Mouse (Mus musculus): ENCODE data around the gene Gm21761.
"Not testable (repeated sequence)": the region's sequence is repeated elsewhere in the genome, so short reads cannot be mapped to it uniquely, and the experiment has no call there.

Gm21761 gene

DNA sequence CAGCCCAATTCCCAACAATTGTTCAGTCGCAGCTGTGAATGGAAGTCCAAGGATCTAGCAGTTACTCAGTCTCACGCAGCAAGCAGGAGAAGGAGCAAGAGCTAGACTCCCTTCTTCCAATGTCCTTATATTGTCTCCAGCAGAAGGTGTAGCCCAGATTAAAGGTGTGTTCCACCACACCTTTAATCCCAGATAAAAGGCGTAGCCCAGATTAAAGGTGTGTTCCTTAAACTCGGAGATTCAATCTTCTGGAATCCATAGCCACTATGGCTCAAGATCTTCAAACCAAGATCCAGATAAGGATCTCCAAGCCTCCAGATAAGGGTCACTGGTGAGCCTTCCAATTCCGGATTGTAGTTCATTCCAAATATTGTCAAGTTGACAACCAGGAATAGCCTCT lies at the start of gene Gm21761:
TSS of gene Gm21761 (minus strand) at position 101 of the 400 bp plus-strand sequence.
- DNase-seq (ENCODE audit: extremely low read depth, low read depth, low spot score): not testable (repeated sequence)

DNA sequence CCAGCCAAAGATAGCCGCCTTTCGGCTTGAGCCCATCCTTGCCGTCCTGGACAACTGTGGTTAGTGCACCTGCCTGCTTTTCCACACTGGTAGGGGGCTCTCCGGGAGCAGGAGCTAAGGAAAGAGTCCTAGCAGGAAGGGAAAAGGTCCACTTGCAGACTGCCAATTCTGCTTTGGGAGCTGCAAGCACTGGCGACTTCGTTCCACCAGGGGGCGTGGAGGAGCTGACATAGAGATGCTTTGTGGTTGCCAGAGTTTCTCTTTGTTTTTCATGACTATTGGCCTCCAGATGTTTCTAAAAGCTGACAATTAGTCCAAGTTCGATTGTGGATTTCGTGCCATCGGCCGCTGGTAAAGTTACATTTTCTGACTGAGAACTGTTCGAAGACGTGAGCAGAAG lies 40.1 kb upstream of the Gm21761 start:
- DNase-seq (ENCODE audit: extremely low read depth, low read depth, low spot score): not testable (repeated sequence)

DNA sequence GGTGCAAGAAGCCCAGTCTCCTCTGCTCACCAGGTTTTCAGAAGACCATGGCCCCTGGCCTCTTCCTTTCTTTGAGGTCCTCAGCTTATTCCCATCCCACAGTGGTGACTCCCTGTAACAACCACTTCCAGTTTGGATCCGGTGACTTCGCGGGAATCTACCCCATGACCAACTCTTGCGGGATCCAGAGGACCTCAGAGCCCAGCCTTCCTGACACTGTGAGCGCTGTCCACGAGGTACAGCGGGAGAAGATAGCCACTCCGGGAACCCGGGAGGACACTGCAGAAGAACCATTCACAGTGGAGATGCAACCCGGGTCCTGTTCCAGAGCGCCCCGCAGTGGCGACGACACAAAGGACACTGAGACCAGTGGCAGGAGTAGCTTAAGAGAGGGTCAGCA lies 39.1 kb upstream of the Gm21761 start:
- not testable (repeated sequence) for DNase-seq (ENCODE audit: extremely low read depth, low read depth, low spot score)

- not testable (repeated sequence) for DNase-seq (ENCODE audit: extremely low read depth, low read depth, low spot score)
These were observed 36.9 kb upstream of the Gm21761 start for GRCm38 (mm10) chr13:119965968-119966367.

GRCm38 (mm10) chr13:119965302-119965952 lies 36.4 kb upstream of the Gm21761 start:
- not testable (repeated sequence) for DNase-seq (ENCODE audit: extremely low read depth, low read depth, low spot score)

DNA sequence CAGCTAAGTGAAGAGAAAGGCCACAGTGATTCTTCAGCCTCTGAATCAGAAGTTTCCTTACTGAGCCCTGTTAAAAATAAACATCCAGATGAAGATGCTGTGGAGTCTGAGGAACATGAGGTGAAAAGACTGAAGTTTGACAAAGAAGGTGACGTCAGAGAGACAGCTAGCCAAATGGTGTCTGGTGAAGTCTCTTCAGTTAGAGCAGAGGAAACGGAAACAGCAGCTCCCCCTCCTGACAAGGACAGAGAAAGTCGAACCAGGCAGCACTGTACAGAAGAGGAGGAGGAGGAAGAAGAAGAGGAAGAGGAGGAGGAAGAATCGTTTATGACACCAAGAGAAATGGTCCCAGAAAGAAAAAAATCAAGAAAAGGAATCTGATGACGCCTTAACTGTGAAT lies 33.8 kb upstream of the Gm21761 start:
- DNase-seq (ENCODE audit: extremely low read depth, low read depth, low spot score): not testable (repeated sequence)

GRCm38 (mm10) chr13:119955567-119955966 lies 26.5 kb upstream of the Gm21761 start:
- DNase-seq (ENCODE audit: extremely low read depth, low read depth, low spot score): not testable (repeated sequence)

- DNase-seq (ENCODE audit: extremely low read depth, low read depth, low spot score): not testable (repeated sequence)
These were observed 26.0 kb upstream of the Gm21761 start for GRCm38 (mm10) chr13:119955089-119955488.

DNA sequence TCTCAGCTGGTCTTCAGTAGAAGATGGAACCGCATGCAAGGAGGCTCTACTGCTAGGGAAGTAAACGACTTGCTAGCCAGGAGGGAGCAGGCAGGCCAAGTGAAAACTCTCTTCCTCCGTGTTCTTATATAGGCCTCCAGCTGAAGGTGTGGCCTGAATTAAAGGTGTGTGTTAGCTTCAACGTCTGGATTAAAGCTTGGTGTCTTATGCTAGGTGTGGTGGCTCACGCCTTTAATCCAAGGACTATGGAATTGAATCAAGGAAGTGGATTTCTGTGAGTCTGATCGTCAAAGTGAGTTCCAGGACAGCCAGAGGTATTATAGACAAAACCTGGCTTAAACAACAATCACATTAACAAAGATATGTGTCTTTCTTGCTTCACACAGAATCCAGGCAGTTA lies 21.6 kb upstream of the Gm21761 start, which contains the start of gene B020031M17Rik:
TSS of gene B020031M17Rik (minus strand) at position 101 of the 400 bp plus-strand sequence.
- not testable (repeated sequence) for DNase-seq (ENCODE audit: extremely low read depth, low read depth, low spot score)

DNA sequence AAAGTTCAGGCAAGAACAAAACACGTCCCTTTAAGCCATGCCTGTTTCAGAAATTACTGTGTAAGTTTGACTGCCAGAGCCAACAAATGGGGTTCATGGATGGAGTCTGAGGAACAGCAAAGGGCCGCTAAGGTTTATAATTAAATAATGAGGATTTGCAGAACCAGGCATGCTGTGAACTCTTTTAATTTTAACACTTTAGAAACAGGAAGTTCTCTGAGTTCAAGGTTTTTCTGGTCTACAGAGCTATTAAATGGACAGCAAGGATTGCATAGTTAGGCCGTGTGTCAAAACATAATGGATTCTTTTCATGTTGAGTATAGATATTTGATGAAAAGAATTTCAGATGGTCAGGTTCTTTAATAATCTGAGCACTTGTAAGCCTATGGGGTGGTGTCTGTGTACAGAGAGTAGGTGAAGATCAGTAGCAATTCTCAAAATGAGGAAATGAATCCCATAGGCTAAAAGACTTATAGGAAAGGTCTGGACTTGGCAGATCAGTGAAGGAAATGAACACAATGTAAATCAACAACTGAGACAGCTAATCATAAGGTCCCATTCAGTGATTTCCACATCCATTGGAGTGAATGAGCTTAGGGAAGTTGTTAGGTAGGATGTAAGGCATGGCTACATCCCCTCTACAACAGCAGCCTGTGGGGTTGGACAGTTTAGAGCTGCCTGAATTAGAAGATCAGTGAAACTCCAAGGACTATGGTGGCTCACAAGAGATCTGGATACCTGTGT lies 4.3 kb downstream of the Gm21761 start:
- not testable (repeated sequence) for DNase-seq (ENCODE audit: extremely low read depth, low read depth, low spot score)

DNA sequence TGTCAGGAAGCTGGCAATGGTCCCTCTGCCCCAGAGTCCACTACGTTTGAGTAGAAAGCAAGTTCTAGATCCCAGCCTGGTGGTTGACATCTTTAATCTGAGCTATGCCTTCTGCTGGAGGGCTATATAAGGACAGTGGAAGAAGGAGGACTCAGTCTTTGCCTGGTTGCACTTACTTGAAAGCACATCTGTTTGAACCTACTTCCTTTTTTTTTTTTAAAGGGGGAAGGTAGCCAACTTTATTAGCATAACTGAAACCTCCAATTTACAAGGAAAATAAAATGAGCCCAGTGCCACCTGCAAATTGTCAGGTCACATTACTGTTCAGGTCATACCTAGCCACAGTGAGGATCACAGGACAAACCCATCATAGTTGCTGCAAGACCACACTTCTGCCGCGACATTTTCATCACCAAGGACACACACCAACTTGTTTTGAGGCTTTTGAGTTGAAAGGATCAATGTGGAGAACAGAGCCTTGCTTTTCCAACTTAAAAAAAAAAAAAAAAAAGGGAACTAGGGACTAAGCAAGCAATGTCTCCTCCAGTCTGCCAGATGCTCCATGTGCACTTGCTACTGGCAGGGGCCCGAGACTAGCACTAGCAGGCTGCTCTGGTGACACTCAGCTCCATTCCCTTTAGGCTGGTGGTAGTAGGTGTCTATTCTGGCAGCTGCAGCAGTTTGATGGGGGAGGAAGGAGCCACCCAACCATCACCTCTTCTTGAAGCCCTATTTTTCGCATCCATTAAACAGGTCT lies 11.9 kb downstream of the Gm21761 start:
- not testable (repeated sequence) for DNase-seq (ENCODE audit: extremely low read depth, low read depth, low spot score)

DNA sequence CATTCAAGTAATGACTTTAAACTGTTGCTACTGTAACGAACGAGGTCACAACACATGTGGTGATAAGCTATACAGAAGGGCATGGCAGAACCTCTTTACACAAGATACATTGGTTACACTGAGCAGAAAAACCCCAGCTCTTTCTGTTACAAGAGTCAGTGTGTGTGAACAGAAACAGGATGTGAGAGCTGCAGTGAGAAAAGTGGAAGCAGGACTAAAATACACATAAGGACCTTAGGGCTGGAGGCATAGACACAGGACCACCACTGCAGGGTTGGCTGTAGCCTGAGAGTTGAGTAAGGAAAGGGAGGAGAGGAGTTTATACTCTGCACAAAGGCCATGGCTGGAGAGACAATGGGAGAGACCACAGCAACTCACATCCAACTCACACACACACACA lies 12.6 kb downstream of the Gm21761 start:
- not testable (repeated sequence) for DNase-seq (ENCODE audit: extremely low read depth, low read depth, low spot score)

- not testable (repeated sequence) for DNase-seq (ENCODE audit: extremely low read depth, low read depth, low spot score)
These were observed 30.5 kb downstream of the Gm21761 start for GRCm38 (mm10) chr13:119898549-119898948.

- not testable (repeated sequence) for DNase-seq (ENCODE audit: extremely low read depth, low read depth, low spot score)
These were observed 34.4 kb downstream of the Gm21761 start, which contains the start of gene Tcstv1 for GRCm38 (mm10) chr13:119894685-119895084. Tcstv1 (minus strand) TSS chr13:119894785.

- peak; percentile 39 for DNase-seq (ENCODE audit: extremely low read depth, low read depth, low spot score)
These were observed 42.2 kb downstream of the Gm21761 start for GRCm38 (mm10) chr13:119886896-119887295.

DNA sequence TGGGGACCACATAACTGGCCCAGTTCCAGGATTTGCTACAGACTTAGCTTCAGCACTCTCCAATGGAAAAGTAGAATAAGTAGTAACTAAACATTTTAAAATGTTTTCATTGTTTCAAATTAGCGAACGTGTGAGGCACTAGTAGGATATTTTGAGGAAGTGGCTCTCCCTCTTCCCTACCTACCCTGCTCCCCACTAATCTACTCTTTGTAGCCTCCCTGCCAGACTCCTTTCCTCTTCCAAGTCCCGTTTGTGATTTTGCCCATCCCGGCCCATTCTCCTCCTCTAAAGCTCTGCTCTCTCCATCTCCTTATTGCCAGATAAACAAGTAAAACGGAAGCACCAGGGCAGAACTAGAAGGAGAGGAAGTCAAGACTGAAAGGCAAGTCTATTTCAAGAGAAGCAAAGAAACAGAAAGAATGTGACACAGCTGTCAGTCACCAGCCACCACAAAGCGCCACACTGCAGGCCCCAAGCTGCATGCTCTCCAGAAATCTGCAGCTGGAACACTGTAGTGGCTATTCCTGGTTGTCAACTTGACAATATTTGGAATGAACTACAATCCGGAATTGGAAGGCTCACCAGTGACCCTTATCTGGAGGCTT lies 64.6 kb downstream of the Gm21761 start:
- not testable (repeated sequence) for DNase-seq (ENCODE audit: extremely low read depth, low read depth, low spot score)

DNA sequence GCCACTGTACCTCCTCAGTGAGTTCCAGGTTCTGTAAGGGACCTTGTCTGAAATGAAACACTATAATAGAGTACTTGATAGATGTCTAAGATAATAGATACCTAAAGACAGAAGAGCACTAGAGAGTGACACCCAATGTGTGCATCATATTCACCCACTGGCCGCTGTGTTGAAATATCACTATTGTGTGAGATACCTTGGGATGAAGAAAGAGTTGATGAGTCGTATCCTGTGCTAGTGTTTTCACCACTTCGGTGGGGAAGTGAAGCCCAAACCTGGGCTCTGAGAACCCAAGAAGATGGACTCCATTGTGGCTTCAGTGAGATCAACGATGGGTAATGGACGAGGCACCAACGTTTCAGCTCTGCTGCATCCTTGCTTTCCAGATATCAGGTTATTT lies 66.7 kb downstream of the Gm21761 start:
- DNase-seq (ENCODE audit: extremely low read depth, low read depth, low spot score): not testable (repeated sequence)
